Mouse (Mus musculus): ENCODE measurements around the gene Slc48a1. TPM values are rescaled to one million over a fixed set of nuclear protein-coding genes. Genes with fewer than 3 reads are reported as not detected.

Gene Slc48a1
- 100 to 1,000 TPM; 116 to 158 TPM for total RNA-seq (2021)
- 204 and 217 TPM in 2 replicates for polyA plus RNA-seq (2012; rRNA removed)
- long read RNA-seq, transcript Slc48a1-201 (3 exons, 2,536 nt) = major isoform, 365 of 387 reads
- long read RNA-seq, partial matches to known transcripts = 4 of 387 reads
- long read RNA-seq, other reads (novel, unspliced or antisense) = 18 of 387 reads

DNA sequence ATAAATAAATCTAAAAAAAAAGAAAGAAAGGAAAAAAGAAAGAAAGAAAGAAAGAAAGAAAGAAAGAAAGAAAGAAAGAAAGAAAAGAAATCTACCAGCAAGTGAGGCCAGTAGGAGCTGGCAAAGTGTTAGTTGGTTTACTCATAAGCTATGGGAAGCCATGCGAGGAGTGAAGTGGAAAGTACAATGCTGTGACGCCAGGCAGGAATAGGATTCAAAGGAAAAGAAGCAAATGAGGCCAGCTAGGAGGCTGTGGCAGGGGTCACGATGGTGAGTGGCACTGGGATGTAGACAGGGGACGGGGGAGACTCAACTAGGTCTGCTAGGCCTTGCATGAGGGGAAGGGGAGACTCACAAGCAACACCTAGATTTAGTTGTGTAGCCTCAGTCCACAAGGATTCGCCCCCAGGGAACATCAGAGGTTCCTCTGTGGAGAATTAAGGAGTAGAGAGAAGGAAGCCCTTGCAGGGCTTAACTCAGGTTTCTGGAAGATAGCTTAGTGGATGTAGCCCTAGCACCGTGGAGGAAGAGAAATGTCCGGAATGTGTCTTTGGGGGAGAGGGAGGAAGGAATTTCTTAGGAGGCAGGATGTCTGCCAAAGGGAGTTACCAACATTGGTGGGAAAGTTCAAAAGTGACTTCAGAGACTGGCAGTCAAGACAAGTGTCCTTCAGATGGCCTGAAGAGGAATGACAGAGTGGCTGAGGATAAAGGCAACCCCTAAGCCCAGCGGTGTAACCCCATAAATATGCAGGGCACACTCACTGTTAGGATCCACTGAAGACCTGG lies at the start of gene Slc48a1:
TSS of gene Slc48a1 (plus strand) at position 210 of the 788 bp plus-strand sequence.
- DNase-seq = no peak

DNA sequence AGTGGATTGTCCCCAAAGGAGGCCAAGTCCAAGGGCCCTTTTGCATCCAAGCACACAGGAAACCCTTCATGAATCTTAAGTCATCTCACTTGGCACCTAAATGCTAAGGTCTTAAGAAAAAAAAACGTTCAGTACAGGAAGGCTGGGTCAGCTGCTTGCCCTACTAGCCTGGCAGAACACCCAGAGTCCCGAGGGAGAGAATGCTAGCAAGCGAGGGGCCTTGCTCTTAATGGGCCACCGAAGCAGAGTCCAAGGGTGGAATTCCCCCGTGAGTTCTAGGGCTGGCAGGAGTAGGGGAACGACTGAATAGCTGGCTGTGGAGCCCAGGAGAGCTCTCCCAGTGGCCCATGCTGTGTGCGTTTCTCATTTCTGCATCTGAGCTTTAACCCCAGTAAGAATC lies 49.5 kb upstream of the Slc48a1 start:
- peak; percentile 46 for DNase-seq

DNA sequence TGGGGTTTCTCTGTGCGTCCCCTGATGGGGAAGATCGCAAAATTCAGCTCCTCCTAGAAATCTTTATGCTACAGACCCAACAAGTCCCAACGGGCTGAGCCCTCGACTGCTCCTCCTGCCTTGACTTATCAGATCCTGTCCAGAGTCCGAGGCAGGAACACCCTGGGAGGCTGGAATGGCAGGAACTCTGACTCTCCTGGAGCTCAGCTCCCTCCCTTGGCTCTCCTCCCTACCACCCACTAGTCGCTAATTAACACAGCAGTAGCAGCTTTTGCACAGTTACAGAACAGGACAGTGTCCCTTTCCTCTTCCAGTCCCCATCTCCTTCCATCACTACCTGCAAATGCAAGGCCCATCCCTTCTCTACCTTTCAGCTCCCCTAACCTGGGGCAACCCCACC lies 48.0 kb upstream of the Slc48a1 start:
- no peak for DNase-seq

DNA sequence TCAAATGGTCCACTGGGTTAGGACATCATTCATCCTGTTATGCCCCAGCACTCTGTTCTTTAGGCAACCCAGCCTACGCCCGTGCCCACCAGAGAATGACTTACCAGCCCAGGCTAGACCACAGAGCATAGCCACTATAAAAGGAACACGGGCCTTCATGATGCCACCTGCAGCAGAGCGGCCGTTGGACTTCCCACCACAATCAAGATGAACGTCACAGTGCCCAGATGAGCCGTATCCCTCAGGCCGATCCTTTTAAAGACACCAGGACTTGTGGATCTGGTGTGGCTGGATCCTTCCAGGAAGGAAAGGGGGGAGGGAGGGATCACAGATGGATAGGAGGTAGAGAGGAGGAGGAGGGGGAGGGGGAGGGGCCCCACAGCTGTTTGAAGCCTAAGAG lies 47.2 kb upstream of the Slc48a1 start, which contains the start of gene Endou:
TSS of gene Endou (minus strand) at position 229 of the 400 bp plus-strand sequence.
- no peak for DNase-seq

DNA sequence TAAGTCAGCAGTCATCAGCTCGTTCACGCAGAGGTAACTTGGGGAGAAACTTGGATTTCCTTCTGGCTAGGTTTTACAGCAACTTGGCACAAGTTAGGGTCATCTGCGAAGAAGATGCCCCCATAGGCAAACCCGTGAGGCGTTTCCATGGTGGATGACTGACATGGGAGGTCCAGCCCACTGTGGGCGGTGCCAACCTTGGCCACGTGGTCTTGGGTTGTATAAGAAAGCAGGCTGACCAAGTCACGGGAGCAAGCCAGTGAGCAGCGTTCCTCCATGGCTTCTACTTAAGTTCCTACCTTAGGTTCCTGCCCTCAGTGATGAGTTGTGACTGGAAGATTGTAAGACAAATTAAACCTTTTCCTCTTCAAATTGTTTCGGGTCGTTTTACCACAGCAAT lies 46.3 kb upstream of the Slc48a1 start:
- DNase-seq = no peak

DNA sequence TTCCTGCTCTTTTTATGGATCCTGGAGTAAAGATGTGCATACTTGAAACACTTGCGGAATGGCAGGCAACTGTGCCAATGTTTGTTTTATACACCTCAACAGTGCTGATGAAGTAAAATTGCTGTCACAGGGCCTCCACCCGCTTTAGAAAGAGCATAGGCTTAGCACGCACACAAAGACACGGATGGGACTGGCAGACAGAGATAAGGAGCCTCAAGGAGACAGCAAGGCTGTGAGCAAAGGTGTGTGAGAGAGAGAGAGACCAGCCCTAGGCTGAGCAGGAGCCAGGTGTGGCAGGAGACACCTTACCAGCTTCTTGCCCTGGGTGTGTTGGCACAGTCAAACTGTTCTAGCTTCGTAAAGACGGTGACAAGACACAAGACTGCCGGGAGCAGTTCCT lies 39.4 kb upstream of the Slc48a1 start:
- no peak for DNase-seq

DNA sequence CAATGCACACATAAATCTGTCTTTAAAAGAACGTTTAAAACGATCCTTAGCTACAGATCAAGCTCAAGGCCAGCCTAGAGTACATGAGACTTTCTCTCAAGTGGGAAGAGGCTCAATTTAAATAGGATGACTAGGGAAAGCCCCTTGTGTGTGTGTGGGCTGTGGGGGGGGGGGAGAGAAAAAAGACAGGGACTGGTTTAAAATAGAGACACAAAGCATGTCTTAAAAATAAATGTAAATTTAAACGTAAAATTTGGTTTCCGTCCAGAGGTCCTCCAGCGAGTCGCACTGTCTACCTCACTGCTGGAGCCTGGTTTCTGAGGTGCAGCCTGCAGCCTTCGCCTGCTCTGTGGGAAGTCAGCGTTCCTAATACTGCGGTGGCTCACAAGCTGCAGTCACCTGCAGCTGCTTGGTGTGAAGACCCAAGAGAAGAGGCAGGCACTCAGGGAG lies 38.0 kb upstream of the Slc48a1 start:
- DNase-seq = no peak

DNA sequence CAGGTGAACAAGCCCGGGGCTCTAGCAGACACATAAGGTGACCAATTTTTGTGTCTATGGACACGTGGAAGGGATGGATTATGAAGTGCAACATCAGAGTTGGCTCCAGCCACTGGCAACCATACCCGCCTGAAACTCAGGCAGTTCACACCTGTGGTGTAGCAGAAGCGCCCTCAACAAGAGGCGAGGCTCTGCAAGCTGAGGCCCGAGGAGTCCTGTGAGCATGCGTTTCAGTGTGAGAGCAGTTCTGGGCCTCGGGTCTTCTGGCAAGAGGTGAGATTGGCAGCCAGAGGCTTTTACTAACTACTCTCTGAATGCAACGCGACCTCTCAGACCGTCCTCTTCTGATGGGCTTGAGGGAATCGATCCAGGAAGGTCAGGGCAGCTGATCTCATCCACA lies 36.7 kb upstream of the Slc48a1 start:
- no peak for DNase-seq

DNA sequence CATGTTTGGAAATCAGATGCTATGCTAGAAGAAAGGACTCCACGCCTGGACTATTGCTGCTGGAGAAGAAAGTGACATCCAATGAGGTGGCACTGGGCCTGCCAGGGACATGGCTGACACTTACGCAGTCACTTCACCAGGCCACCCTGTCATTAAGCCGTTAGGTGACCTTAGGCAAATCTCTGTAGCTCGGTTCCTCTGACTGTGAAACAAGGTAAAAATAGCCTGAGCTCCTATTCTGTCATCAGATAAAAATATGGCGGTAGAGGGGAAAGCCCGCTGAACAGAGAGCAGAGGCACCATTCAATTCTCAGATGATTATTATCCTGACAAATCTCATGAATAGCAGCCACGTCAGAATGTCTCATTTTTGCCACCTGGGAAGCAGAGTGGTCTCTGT lies 36.2 kb upstream of the Slc48a1 start:
- no peak for DNase-seq

DNA sequence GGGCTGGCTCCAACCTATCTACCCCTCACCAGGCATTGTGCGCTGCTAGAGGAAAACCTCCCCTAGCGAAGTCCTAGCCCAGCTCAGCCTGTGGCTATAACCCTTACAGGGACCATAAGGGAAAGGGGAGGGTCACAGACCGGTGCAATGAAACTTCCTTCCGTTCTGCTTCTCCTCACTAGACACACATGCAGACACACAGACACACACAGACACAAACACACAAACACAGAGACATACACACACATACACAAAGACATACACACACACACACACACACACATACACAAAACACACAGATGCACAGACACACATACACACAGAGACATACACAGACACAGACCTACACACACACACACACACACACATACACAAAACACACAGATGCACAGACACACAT lies 35.7 kb upstream of the Slc48a1 start:
- DNase-seq = no peak

DNA sequence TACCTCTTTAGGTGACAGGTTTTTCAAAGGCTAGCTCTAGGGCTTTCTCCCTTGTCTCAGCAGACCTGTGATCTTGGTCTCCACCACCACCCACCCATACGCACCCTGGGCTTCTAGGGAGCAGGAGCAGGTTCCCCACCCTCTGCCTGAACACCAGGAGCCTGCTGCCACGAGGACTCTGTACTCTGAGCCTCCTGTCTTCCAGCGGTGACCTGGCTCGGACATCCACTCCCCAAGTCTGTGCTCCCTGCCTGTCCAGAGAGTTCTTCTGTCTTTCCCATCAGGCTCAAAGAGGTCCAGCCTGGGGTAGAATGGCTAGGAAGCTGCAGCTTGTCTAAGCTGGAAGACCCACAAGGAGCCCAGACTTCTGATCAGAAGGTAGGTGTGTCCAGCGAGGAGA lies 35.1 kb upstream of the Slc48a1 start:
- no peak for DNase-seq

DNA sequence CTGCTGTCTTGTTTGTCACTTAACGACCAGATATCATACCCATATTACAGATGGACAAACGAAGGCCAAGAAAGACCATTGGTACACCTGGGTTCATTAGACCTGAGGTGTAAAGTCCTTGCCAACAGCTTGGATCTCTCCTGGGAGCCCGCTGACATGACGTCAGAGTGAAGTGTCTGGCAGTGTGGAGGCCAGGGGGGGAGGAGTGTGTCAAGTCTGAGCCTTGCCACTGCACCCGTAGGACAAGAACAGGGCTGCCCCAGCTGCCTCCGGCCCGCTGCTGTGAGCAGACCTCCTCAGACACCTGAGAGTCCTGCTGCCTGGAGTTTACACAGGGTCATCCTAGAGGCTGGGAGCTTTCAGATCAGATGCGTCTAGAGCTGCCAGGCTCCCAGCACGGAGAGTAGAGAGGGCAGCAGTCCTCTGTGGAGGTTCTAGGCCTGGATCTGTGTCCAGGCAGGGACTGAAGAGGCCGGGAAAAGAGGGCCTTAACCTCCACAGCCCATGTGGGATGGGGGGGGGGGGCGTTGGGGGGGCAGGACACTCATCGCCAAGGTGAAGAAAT lies 34.3 kb upstream of the Slc48a1 start:
- no peak for DNase-seq

DNA sequence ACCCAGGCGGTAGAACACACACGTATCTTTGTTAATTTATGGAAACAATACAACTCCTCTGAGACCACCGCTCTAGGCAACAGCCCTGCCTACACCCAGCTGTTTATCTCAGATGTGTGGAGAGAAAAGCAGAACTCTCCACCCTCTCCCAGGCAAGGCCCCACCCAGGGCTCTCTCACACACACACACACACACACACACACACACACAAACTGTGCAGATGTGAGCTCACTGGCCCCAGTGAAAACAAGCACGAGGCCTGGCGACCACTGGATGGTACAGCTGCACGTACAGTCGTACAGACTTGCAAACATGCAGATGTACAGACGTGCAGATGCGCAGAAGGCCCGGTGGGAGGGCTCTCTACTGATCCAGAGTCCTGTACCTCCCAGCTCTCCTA lies 33.4 kb upstream of the Slc48a1 start:
- DNase-seq = no peak

DNA sequence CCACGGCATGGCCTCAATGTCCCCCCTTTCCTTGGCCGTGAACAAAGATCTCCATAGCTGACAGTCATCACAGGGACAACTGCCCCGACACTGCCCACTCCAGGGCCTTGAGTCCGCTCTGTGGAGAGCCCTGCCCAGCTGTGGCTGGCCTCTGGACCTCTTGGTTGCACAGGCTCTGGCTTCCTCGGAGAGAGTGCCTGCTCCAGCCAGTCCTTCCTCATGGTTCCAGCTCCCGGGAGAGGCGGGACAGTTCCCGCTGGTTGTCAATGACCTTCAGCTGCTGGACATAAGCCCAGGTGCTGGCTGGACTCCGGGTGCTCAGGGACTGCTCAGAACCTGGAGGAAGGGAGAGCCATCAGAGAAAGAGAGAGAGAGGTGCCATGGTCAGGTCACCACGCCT lies 33.0 kb upstream of the Slc48a1 start:
- peak; percentile 91 for DNase-seq

DNA sequence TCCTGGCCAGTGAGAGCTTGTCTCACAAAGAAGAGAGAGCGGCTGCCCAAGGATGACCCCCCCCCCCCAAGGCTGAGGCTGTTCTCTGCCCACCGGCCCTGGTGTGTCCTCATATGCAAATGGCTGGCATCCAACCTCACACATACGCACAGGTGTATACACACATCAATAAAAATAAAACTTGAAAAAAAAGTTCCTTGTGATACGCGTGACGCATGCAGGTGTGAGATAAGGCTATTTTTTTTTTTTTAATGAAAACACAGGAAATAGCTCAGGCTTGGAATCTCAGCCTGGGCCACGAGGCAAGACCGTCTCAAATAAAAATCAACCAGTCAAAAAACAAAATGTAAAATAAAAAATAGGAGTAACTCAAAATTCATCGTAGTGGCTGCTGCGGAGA lies 32.0 kb upstream of the Slc48a1 start:
- no peak for DNase-seq

DNA sequence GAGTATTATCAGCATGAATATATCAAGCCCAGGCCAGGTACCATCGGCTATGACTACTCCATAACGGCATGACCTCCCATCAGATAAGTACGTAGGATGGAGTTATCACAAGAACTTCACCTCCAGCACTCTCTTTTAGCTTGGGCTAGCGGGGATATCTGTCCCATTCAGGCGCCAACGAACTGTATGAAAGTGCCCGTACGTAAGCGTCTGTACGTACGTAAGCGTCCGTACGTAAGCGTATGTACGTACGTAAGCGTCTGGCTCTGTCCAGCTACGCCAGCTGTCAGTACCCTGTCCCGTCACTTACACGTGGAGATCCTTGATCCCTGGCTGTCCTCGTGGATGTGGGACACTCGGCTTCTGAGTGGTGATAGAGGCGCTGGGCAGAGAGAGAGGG lies 31.6 kb upstream of the Slc48a1 start:
- no peak for DNase-seq

DNA sequence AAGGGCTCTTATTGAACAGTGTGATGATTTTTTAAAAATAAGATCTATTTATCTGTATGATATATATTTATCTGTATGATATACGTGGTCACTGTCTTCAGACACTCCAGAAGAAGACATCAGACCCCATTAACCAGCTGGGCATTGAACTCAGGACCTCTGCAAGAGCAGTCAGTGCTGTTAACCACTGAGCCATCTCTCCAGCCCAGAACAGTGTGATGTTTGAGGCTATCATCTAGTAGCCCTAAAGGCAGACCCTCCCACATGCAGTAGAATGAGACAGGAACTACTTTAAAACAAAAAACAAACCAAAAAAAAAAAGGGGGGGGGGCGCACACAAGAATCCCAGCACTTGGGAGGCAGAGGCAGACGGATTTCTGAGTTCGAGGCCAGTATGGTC lies 30.8 kb upstream of the Slc48a1 start:
- no peak for DNase-seq

DNA sequence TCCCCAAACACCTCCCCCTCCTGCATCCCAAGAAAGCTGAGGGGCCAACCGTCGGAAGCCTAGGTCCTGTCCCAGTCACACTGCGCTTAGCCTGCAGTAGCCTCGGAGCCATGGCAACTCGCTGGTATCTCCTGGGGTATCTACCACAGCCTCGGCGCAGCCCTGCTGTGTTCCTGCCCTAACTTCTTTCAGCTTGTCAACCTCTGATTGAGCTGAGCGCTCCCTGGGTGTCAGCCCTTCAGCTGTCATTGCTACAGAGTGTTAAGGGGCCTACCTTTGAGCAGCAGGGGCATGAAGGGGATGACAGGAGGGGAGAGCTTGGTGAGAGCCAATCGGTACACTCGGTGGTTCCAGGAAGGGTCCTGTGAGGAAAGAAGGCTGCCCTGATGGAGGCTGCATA lies 30.0 kb upstream of the Slc48a1 start:
- no peak for DNase-seq

DNA sequence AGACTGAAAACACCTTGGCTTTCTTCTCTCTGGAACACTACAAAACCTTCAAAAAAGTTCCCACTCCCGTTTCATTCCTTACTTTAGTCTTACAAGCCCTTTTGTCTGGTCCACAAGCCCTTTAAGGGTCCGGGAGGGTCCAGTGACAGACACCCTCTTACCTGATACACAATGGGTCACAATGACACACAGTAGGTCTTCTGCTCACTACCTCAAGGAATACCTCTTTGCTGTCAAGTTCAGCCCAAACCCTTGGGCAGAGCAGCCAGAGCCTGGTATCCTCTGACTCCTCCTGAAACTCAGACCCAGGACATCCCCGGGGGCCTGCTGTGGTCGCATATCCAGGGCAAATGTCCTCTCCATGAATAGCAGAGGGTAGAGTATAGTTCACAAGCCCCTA lies 29.4 kb upstream of the Slc48a1 start:
- DNase-seq = no peak

DNA sequence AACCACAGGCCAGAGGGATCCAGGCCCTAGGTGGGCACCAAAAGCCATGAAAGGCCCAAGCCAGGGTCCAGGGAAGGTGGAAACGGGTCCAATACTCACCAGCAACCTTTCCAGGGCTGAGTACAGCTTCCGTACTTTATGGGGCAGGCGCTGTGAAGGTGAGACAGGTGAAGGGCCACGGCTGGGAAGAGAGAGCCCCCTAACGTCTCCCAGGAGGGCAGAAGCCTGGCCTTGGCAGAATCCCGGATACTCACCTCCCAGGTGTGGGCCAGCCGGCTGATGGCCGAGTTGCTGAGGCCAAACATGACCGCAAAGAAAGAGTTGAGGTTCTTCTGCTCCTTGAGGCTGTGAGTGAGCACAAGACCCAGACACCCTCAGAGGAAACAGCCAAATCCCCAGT lies 28.9 kb upstream of the Slc48a1 start:
- no peak for DNase-seq

DNA sequence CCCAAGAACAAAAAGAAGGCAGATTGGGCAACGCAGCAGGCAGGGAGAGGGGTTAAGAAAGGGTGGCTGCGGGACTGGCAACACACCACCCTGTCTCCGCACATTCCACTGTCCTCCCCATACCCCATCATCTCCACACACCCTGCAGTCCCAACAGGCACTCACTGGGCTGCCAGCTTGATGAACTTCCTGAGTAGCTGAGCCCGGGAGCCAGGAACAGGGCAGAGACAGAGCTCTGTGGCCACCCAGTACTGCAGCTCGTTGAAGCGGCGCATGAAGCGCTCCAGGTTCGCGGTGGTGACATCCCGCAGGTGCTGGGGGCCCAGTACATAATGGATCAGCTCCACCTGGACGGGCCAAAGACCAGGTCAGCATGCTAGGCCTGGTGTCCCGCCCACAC lies 28.5 kb upstream of the Slc48a1 start:
- DNase-seq = no peak

DNA sequence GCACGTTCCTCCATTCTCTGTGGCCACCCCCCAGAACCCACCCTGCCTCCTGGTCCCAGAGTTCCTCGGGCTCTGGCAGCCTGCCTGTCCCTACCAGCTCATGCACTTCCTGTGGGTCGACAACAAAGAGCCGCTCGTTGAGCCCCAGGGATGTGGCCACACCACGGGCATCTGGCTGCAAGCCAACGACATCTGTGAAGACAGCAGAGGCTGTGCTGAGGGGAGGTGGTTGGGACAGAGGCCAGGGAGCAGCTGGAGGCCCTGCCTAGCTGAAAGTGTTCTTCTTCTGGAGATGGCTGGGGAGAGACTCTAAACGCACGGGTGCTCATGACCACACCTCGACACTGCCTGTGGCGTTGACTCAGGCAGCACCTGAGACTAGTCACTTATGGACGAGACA lies 27.6 kb upstream of the Slc48a1 start:
- DNase-seq = peak; percentile 82

DNA sequence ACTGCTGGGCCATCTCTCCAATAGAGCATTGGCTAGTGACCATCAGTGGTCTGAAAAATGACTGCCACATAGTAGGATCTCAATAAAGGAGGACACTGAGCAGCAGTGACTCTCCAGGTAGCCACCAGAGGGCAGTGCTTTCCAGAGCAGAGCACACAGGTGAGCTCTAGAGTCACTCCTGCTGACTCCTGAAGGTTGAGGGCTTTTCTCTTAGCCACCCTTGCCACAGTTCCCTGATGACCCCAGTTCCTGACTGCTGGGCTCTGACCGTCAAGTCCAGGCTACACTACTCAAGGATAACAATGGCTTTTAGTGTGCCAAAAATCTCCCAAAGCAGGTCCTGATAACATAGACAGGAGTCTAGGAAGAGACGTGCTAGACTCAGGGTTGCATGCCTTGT lies 26.6 kb upstream of the Slc48a1 start:
- no peak for DNase-seq

DNA sequence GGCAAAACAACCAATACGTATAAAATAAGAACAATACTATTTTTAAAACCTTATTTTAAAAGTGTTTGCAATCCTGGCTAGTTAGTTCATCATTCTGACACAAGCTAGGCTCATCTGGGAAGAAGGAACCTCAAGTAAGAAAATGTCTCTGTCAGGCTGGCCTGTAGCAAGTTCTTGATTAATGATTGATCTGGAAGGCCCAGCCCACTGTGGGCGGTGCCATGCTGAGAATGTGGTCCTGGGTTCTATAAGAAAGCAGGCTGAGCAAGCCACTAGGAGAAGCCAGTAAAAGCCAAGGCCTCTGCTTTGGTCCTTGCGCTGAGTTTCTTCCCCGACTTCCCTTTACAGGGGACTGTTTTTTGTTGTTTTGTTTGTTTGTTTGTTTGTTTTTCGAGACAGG lies 25.8 kb upstream of the Slc48a1 start:
- no peak for DNase-seq
